Mouse (Mus musculus) G1E (cell line): ENCODE measurements around the gene Rbm48.

Experiments used
- CTCF ChIP-seq: IDR thresholded peaks from 2 replicates; pipeline ENCODE4 v1.5.1; 2012; ENCODE audit warnings: low read depth, low read length, inconsistent platforms, mixed read lengths
- GATA2 ChIP-seq: IDR thresholded peaks from 2 replicates; pipeline ENCODE4 v1.6.1; 2012; ENCODE audit warnings: low read depth, low read length, inconsistent platforms, borderline replicate concordance
- POLR2AphosphoS5 ChIP-seq: IDR thresholded peaks from 2 replicates; pipeline ENCODE4 v1.6.1; 2012; ENCODE audit warnings: low read depth, low read length, inconsistent platforms; ENCODE audit not compliant: insufficient replicate concordance

DNA sequence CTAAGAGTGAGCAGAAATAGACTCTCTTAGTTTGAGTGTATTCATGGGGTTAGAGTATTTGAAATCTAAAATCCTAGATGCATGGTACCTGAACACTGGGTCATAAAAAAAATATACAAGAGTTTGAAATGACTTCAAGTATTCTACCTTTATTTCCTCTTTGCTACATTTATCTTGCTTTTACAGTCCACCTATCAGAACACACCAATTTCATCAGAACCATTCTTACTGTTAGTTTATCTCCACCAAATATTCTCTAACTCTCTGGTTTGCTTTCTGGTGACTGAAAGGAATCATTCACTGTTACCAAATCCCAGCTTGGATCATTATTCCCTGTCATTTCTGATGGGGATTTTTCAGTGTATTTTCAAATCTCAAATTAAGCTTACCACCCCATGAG lies 786 bp upstream of the Rbm48 start:
- TF ChIP-seq CTCF (no peak), GATA2 (no peak), POLR2AphosphoS5 (no peak)
